Mouse (Mus musculus): ENCODE measurements around the gene Iqgap2.

- TF ChIP-seq CTCF (conservative IDR thresholded peaks at IDR 0.05; ENCODE audit: insufficient read depth, insufficient read length, low read depth, low read length) = no peak
- no peak for TF ChIP-seq POLR2A (IDR thresholded peaks at IDR 0.05; ENCODE audit: low read depth, low read length)
These were observed 146.3 kb downstream of the Iqgap2 start for GRCm38 (mm10) chr13:95745451-95745850.
